Mouse (Mus musculus) neural tube, embryonic 13.5 days (tissue): Measurements from ENCODE around the gene 4930412O13Rik. TPM values are rescaled to one million over a fixed set of nuclear protein-coding genes. Genes with fewer than 3 reads are reported as not detected.

ENCODE experiments used
- ATAC-seq: fragments of 200-750 bp; cut with Nextera tagmentation; 2 replicates; pipeline ENCODE4 v1.8.0; 2017; ENCODE audit warnings: low read depth, mild to moderate bottlenecking, moderate TSS enrichment, moderate library complexity
- H3K27ac ChIP-seq: fragments of 300-500 bp; sonication (generic); replicated peaks from 2 replicates; pipeline ENCODE4 v1.5.1; 2015; ENCODE audit warnings: moderate library complexity, mild to moderate bottlenecking, inconsistent platforms
- H3K27me3 ChIP-seq: fragments of 300-500 bp; sonication (generic); 2 replicates; pipeline ENCODE4 v1.6.1; 2015; ENCODE audit warnings: mild to moderate bottlenecking, inconsistent platforms
- H3K36me3 ChIP-seq: fragments of 300-500 bp; sonication (generic); 2 replicates; pipeline ENCODE4 v1.6.1; 2015; ENCODE audit warnings: mild to moderate bottlenecking, inconsistent platforms
- H3K4me1 ChIP-seq: fragments of 300-500 bp; sonication (generic); replicated peaks from 2 replicates; pipeline ENCODE4 v1.6.1; 2015; ENCODE audit warnings: inconsistent platforms
- H3K4me2 ChIP-seq: fragments of 300-500 bp; sonication (generic); 2 replicates; pipeline ENCODE4 v1.6.1; 2015; ENCODE audit warnings: inconsistent platforms, mild to moderate bottlenecking, moderate library complexity
- H3K4me3 ChIP-seq: fragments of 300-500 bp; sonication (generic); 2 replicates; pipeline ENCODE4 v1.5.1; 2015; ENCODE audit warnings: mild to moderate bottlenecking, inconsistent platforms
- H3K9ac ChIP-seq: fragments of 300-500 bp; sonication (generic); 2 replicates; pipeline ENCODE4 v1.6.1; 2015; ENCODE audit warnings: moderate library complexity, mild to moderate bottlenecking, inconsistent platforms
- H3K9me3 ChIP-seq: fragments of 300-500 bp; sonication (generic); 2 replicates; pipeline ENCODE4 v1.6.1; 2016; ENCODE audit warnings: inconsistent platforms
- WGBS: fragments of 180-500 bp; shearing (Covaris S2); methylation state at CpG from one replicate; pipeline ENCODE4 v1.1.7; 2015; 5-methylcytosine and 5-hydroxymethylcytosine counted together
- polyA plus RNA-seq: library from polyadenylated mRNA; unstranded; fragments of >200 nt; fragmentation: Nextera tagmentation; extraction: Ambion mirVana; gene quantifications from 2 replicates; pipeline ENCODE4 v1.2.1, GENCODE M21; 2015

The 4930412O13Rik gene
- polyA plus RNA-seq, 1 experiment from 2014 or later, result 0.29 TPM

DNA sequence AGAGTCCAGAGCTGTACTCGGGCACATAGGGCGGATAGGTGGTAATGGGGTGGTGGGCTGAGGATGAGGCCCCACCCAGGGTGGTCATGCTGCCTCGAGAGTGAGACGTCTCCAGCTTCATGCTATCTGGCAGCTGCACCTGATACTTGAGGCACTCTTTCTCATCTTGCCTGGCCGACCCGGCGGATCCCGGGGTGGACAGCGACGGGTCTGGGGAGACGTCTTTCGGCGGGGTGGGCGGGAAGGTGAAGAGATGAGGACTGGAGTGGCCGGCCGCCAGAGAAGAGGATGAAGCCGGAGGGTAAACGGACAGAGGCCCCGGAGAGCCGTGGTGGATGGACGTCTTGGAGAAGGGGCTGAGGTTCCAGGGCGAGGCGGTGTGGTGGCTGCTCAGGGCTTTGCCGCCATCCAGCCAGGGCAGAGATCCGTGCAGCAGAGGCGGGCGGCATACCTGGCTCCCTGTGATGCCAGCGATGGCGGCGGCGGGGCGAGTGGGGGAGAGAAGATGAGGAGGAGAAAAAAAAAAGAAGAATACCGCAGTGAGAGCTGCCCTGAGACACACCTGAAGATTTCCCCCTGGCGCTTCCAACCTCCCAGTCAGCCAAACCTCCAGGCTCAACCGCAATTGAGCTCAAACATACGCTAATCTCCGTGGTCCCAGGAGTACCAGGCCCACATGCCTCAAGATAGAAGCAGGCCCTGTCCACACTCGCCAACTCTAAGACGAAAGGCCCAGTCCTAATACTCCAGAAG, 6.4 kb upstream of the 4930412O13Rik start:
- 3% methylated on average over 38 of the region's 39 CpGs for WGBS
- ATAC-seq, result no peak
- peak overlapping the region; percentile 14 for H3K4me2 ChIP-seq
- no peak overlapping the region for H3K27ac ChIP-seq
- H3K4me3 ChIP-seq, result peak overlapping the region; percentile 16
- no peaks in the 10 kb centered on the region for H3K36me3 ChIP-seq
- H3K4me1 ChIP-seq, result peaks cover 36% of the 10 kb centered on the region
- H3K9ac ChIP-seq, result 0 out of 2 replicates have a peak overlapping the region, but pooled peaks have one; percentile 23
- peaks cover 100% of the 10 kb centered on the region for H3K27me3 ChIP-seq
- no peaks in the 10 kb centered on the region for H3K9me3 ChIP-seq

DNA sequence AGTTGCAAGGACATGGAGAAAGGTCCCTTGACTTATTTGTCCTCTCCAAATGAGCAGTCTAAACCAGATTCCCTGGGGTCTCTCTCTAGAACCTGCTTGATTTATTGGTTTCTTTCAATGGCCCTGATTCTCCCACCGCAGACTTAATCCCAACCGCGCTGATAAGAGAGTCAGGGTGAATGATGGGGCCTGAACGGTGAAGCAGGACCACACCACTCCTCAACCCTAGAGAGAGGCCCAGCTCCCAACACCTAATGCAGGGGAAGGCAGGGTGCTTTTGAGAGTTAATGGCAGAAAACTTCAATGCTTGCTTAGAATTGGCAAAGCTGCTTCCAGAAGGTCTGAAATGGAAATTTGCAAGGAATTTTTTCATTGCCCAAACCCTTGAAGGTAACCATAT, 5.8 kb upstream of the 4930412O13Rik start:
- ATAC-seq, result no peak
- 0 out of 2 replicates have a peak overlapping the region, but pooled peaks have one; percentile 23 for H3K9ac ChIP-seq
- H3K27ac ChIP-seq, result no peak overlapping the region
- WGBS, result 2% methylated on average over 4 of the region's 4 CpGs
- peak overlapping the region; percentile 14; the same call in 1 of the 2 replicates for H3K4me2 ChIP-seq
- peaks cover 36% of the 10 kb centered on the region for H3K4me1 ChIP-seq
- H3K27me3 ChIP-seq, result peaks cover 100% of the 10 kb centered on the region
- H3K4me3 ChIP-seq, result peak overlapping the region; percentile 16
- no peaks in the 10 kb centered on the region for H3K36me3 ChIP-seq
- no peaks in the 10 kb centered on the region for H3K9me3 ChIP-seq

- no peak overlapping the region for H3K27ac ChIP-seq
- H3K4me1 ChIP-seq, result peaks cover 39% of the 10 kb centered on the region
- ATAC-seq, result no peak
- 7% methylated on average over 12 of the region's 12 CpGs for WGBS
- H3K9ac ChIP-seq, result no peak overlapping the region
- peaks cover 100% of the 10 kb centered on the region for H3K27me3 ChIP-seq
- H3K4me2 ChIP-seq, result 0 out of 2 replicates have a peak overlapping the region, but pooled peaks have one; percentile 67
- no peaks in the 10 kb centered on the region for H3K36me3 ChIP-seq
- H3K4me3 ChIP-seq, result peak overlapping the region; percentile 39; the same call in 1 of the 2 replicates
- no peaks in the 10 kb centered on the region for H3K9me3 ChIP-seq
Observed at GRCm38 (mm10) chr2:9875676-9876357, 5.2 kb upstream of the 4930412O13Rik start.

DNA sequence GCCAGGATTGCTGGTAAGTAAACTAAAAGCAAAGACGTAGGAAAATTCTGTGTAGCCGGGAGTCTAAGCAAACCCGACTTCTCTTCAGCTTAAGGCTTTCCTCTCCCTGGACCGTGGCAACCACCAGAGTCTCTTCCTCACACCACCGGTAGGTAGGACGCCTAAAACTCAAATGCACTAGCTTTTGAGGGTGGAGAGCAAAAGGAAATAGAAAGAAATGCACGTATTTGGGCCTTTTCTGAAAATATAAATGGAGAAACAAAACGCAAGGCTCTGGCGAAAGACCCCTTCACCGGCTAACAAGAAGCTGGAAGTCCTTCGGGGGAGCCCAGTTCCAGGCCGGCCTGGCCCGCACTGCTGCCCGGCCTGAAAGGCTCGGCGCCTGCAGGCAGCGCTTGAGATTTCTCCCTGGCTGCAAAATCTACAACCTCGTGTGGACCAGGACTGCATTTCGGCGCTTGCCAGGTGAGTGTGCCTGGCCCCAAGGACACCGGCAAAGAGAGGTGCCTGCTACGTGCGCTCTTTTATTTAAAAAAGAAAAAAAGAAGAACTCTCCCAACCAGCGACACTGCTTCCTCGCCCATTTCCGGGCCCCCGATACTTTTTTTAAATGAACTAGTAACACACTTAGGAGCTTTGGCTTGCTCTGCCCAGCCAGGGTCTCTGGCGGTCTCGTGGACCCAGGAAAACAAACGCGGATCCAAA, 4.3 kb upstream of the 4930412O13Rik start:
- peaks cover 100% of the 10 kb centered on the region for H3K27me3 ChIP-seq
- H3K36me3 ChIP-seq, result no peaks in the 10 kb centered on the region
- 1% methylated on average over 31 of the region's 31 CpGs for WGBS
- peak overlapping the region; percentile 67 for H3K4me2 ChIP-seq
- H3K4me3 ChIP-seq, result peak overlapping the region; percentile 39
- ATAC-seq, result no peak
- H3K9ac ChIP-seq, result peak overlapping the region; percentile 41; the same call in 1 of the 2 replicates
- no peaks in the 10 kb centered on the region for H3K9me3 ChIP-seq
- H3K4me1 ChIP-seq, result peaks cover 48% of the 10 kb centered on the region
- no peak overlapping the region for H3K27ac ChIP-seq

DNA sequence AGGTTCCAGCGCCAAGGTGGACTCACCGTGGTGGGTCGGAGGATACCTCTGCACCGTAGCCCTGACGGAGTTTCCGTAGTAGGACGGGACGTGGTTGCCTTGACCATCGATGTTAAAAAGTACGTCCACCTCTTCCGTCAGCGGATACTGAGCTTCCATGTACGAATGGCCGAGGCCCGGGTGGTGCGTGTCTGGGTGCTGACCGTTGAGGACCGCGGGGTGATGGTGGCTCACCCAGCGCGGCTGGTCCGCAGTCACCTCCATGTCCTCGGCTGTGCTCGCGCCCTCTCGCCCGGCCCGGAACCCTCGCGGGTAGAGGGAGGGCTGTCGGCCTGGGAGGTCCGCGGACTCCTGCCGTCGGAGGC, 3.7 kb upstream of the 4930412O13Rik start:
- WGBS, result 1% methylated on average over 35 of the region's 35 CpGs
- Histone ChIP-seq H3K4me2 (peak overlapping the region; percentile 67), H3K9me3 (no peaks in the 10 kb centered on the region), H3K27ac (no peak overlapping the region), H3K9ac (peak overlapping the region; percentile 41; the same call in 1 of the 2 replicates), H3K4me3 (peak overlapping the region; percentile 39), H3K36me3 (no peaks in the 10 kb centered on the region), H3K27me3 (peaks cover 100% of the 10 kb centered on the region), H3K4me1 (peaks cover 54% of the 10 kb centered on the region)
- no peak for ATAC-seq

DNA sequence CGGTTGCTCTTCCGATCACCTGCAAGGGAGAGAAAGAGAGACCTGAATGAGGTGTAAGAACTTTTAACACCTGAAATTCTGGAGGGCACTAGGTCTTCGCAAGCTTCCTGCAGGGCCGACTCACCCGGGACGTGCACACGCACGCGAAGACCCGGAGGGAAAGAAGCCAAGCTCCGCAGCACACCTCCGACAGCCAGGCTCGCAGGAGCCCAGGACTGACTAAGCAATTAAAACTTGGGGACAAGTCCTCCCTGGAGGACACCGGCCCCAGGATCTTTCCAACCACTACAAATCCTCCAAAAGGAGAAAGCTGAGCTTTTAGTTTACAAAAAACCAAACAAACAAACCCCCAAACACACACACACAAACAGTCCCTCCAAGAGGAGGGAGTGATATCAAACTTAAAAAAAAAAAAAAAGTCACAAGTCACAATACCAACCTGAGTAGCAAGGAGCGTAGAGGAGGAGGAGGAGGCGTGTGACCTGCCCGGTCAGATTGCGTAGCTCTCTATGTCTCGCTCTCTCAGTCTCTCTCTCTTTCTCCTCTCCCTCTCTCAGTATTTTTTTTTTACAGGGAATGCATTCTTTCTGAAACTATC, 3.0 kb upstream of the 4930412O13Rik start:
- Histone ChIP-seq H3K27me3 (peaks cover 95% of the 10 kb centered on the region), H3K9me3 (no peaks in the 10 kb centered on the region), H3K4me3 (peak overlapping the region; percentile 39), H3K4me1 (peaks cover 54% of the 10 kb centered on the region), H3K9ac (0 out of 2 replicates have a peak overlapping the region, but pooled peaks have one; percentile 38), H3K27ac (no peak overlapping the region), H3K4me2 (peak overlapping the region; percentile 67), H3K36me3 (no peaks in the 10 kb centered on the region)
- no peak for ATAC-seq
- WGBS, result 0% methylated on average over 19 of the region's 19 CpGs

- H3K4me2 ChIP-seq, result peak overlapping the region; percentile 67
- peak overlapping the region; percentile 39 for H3K4me3 ChIP-seq
- under 1% methylated on average over 29 of the region's 33 CpGs for WGBS
- H3K9ac ChIP-seq, result peak overlapping the region; percentile 38; the same call in 1 of the 2 replicates
- H3K4me1 ChIP-seq, result peaks cover 59% of the 10 kb centered on the region
- no peak overlapping the region for H3K27ac ChIP-seq
- H3K27me3 ChIP-seq, result peaks cover 95% of the 10 kb centered on the region
- ATAC-seq, result 0 out of 2 replicates have a peak, but pooled peaks have one; percentile 30
- no peaks in the 10 kb centered on the region for H3K36me3 ChIP-seq
- H3K9me3 ChIP-seq, result no peaks in the 10 kb centered on the region
Observed at GRCm38 (mm10) chr2:9878564-9879081, 2.4 kb upstream of the 4930412O13Rik start.

DNA sequence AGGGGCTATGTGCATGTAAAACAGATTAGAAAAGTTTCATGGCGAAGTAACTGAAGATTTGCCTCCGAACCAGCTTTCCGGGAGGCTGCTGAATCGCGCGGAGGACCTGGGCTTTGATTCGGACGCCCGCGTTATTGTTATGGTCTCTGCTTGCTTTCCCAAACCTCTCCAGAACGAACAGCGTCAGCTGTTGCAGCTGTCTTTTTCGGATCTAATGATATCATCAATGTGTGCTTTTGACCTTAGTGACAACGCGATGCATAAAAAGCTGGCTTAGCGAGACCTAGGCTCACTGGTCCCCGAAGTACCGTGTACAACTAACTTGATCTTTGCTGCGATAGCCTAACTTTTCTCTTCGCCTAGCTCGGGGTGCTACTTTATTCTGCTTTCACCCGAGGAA, 2.0 kb upstream of the 4930412O13Rik start:
- Histone ChIP-seq H3K36me3 (no peaks in the 10 kb centered on the region), H3K9ac (no peak overlapping the region), H3K4me2 (peak overlapping the region; percentile 67), H3K4me3 (peak overlapping the region; percentile 39), H3K27me3 (peaks cover 95% of the 10 kb centered on the region), H3K27ac (no peak overlapping the region), H3K4me1 (peaks cover 59% of the 10 kb centered on the region), H3K9me3 (no peaks in the 10 kb centered on the region)
- 0% methylated on average over 22 of the region's 22 CpGs for WGBS
- ATAC-seq, result peak; percentile 4; the same call in 1 of the 2 replicates

DNA sequence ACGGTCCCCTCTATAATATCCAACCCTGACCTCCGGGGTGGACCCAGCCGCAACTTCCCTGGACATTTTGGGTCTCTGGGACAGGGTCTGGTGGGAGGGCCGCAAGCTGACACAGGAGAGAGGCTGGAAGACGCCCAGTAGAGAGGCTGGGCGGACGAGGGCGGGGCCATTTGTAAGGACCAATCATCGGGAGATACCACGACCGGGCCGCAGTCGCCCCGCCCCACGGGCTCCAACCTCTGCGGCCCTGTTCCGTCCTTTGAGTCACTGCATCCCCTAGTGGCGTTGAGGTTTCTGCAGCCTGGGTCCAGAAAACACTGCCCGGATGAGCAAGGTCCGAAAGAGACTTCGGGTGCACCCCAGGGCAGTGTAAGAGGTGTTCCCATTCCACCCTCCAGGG, 1.6 kb upstream of the 4930412O13Rik start:
- Histone ChIP-seq H3K9me3 (no peaks in the 10 kb centered on the region), H3K9ac (no peak overlapping the region), H3K36me3 (no peaks in the 10 kb centered on the region), H3K27me3 (peaks cover 95% of the 10 kb centered on the region), H3K4me2 (peak overlapping the region; percentile 67), H3K27ac (no peak overlapping the region), H3K4me1 (peaks cover 57% of the 10 kb centered on the region), H3K4me3 (peak overlapping the region; percentile 39)
- WGBS, result under 1% methylated on average over 21 of the region's 21 CpGs
- peak; percentile 90 for ATAC-seq

GRCm38 (mm10) chr2:9880271-9880670, 781 bp upstream of the 4930412O13Rik start:
- no peaks in the 10 kb centered on the region for H3K36me3 ChIP-seq
- H3K27me3 ChIP-seq, result peaks cover 95% of the 10 kb centered on the region
- peak overlapping the region; percentile 67; the same call in 1 of the 2 replicates for H3K4me2 ChIP-seq
- no peaks in the 10 kb centered on the region for H3K9me3 ChIP-seq
- peaks cover 49% of the 10 kb centered on the region for H3K4me1 ChIP-seq
- ATAC-seq, result no peak
- WGBS, result 1% methylated on average over 11 of the region's 11 CpGs
- H3K9ac ChIP-seq, result no peak overlapping the region
- no peak overlapping the region; the same call in 1 of the 2 replicates for H3K4me3 ChIP-seq
- H3K27ac ChIP-seq, result no peak overlapping the region

DNA sequence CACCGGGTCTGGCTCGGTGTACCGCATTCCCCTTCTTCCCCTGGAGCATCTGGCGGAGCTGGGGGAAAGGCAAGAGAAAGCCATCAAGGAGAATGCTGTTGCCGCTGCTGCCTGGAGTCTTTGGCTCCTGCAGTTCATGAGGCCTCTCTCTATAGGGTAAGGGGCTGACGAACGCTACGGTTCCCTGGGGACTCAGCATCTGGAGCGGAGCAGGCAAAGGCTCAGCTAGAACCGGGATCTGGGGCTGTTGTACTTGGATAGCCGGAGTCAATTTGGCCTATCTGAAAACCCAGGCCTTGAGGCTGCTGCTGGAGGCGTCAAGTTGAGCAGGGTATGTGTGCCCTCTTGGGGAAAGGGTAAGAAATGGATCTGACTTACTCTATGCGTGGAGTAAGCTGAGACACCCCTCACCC, 565 bp downstream of the 4930412O13Rik start:
- peak; percentile 15; the same call in 1 of the 2 replicates for ATAC-seq

More for the DNA sequence above, 565 bp downstream of the 4930412O13Rik start:
- H3K36me3 ChIP-seq, result no peaks in the 10 kb centered on the region
- H3K4me3 ChIP-seq, result peak overlapping the region; percentile 17
- no peak overlapping the region for H3K27ac ChIP-seq
- H3K4me2 ChIP-seq, result peak overlapping the region; percentile 40
- peaks cover 95% of the 10 kb centered on the region for H3K27me3 ChIP-seq
- 2% methylated on average over 12 of the region's 13 CpGs for WGBS
- peaks cover 49% of the 10 kb centered on the region for H3K4me1 ChIP-seq
- H3K9me3 ChIP-seq, result no peaks in the 10 kb centered on the region
- H3K9ac ChIP-seq, result peak overlapping the region; percentile 23; the same call in 1 of the 2 replicates
